Mouse (Mus musculus) urinary bladder, adult 2 months (tissue): Measurements from ENCODE around the gene Ftl1. TPM values are rescaled to one million over a fixed set of nuclear protein-coding genes. Genes with fewer than 3 reads are reported as not detected.
"Not testable (repeated sequence)": the region's sequence is repeated elsewhere in the genome, so short reads cannot be mapped to it uniquely, and the experiment has no call there.

ENCODE experiments used
- DNase-seq: peaks from one replicate; pipeline ENCODE4 v3.0.0; 2022; ENCODE audit warnings: low spot score
- polyA plus RNA-seq: library from polyadenylated mRNA; depleted of rRNA; stranded (reverse); fragments of >200 nt; gene quantifications from 2 replicates; pipeline ENCODE4 v1.2.3, GENCODE M21; 2012

Ftl1 gene
- polyA plus RNA-seq, 1 experiment, result 2,293 TPM

DNA sequence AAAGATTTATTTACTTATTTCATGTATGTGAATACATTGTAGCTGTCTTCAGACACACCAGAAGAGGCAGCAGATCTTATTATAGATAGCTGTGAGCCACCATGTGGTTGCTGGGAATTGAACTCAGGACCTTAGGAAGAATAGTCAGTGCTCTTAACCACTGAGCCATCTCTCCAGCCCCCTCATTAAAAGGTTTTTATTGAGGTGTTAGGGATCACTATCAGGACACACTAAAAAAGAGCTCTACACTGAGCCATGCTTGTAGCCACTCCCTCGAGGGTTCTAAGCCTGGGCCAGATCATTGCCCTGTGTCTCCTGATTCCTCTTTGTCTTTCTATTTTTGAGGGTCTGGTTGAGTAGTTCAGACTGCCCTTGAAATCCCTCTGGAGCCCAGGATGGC is 16.8 kb upstream of the Ftl1 start:
- no peak for DNase-seq

DNA sequence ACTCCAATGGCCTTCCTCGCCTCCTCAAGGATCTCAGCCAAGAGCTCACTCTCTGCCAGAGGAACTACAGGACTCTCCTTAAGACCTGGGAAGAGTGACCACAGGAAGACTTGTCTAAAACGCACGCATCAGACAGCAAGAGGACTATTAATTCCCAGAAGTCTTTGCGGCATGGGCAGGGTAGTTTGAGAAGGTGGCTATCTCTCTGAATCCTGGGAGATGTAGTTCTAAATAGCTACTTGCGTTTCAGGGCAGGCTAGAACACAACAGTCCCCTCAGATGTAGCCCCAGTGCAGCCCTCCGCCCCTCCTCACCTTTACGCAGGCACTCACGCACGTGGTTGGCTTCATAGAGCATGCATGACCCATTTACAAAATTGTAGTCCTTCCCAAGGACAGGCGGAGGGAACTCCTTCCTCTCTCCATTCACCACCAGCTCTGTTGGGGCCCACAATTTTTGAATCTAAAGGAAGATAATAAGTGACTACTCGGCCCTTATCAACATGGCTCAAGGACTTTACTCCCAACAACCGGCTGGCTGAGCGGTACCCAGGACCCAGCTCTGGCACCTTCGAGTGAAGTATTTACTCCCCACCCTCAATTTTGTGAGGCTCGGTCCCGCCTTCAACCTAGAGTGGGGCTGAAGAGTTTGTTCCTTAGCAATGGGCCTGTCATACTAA is 15.7 kb upstream of the Ftl1 start:
- DNase-seq, result no peak

- no peak for DNase-seq
These were observed 11.2 kb upstream of the Ftl1 start for GRCm38 (mm10) chr7:45470869-45471268.

DNA sequence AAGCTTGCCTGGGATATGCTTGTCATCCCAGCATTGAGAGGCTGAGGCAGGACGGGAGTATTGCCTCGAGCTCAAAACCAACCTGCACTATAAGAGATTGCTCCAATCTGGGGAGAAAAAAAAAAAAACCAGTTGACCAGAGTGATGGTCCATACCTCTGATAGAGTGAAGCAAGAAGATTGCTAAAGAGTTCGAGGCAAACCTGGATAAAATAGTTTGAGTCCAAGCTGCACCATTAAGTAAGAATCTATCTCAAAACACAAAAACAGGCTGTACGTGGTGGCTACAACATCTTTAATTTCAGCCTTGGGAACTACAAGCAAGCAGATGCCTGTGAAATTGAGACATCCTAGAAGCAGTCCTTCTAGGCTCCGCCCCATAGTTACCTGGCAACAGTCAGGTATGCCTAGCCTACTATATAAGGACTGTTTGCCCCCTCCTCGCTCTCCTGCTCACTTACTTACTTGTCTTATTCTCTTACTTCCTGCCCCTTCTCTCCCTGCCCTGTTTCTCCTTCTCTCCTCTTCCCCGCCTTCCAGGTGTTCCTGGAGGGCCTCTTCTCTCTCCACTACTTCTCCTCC is 7.5 kb upstream of the Ftl1 start:
- DNase-seq, result no peak

GRCm38 (mm10) chr7:45466283-45467089 is 6.8 kb upstream of the Ftl1 start, which contains the start of gene Bax:
Gene Bax, minus strand, starts transcription at chr7:45466898.
- peak; percentile 89 for DNase-seq

DNA sequence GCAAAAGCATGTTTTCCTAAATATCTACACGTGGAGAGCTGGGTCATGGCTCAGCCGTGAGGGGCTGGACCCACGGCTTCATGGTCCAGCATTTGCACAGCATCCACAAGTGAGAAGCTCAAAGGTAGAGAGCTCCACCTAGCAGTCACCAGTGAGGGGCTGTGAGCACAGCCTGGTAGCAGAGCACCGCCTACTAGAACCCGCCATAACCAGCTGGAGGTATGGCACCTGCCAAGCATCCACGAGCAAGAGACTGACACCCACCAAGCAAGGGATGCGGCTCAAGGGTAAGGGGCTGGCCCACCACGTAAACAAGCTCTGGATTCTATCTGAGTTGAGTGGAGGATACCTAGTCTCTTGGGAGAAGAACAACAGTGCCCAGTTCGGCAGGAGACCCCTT is 5.9 kb upstream of the Ftl1 start:
- no peak for DNase-seq

- no peak for DNase-seq
These were observed 5.4 kb upstream of the Ftl1 start for GRCm38 (mm10) chr7:45465112-45465511.

DNA sequence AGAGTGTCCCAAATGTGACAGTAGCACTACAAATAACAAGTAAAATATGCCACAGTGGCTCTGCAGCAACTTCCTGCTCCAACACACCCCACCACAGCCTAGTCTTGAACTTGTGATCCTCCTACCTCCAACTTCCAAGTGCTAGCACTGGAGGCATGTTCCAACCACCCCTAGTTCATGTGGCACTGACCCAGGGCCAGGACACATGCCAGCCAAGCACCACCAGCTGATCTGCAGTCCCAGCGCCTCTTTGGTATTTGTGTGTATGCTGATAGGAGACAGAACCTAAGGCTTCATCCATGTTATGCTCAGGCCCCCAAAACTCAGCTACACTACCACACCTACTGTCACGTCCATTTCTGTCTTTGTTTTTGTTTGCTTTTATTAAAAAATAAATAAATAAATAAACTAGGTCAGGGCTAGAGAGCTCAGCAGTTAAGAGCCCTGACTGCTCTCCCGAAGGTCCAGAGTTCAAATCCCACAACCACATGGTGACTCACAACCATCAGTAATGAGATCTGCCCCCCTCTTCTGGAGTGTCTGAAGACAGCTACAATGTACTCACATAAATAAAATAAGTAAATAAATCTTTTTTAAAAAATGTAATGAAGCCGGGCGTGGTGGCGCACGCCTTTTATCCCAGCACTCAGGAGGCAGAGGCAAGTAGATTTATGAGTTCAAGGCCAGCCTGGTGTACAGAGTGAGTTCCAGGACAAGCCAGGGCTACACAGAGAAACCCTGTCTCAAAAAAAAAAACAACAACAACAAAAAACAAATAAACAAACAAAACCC is 4.5 kb upstream of the Ftl1 start:
- DNase-seq, result no peak

DNA sequence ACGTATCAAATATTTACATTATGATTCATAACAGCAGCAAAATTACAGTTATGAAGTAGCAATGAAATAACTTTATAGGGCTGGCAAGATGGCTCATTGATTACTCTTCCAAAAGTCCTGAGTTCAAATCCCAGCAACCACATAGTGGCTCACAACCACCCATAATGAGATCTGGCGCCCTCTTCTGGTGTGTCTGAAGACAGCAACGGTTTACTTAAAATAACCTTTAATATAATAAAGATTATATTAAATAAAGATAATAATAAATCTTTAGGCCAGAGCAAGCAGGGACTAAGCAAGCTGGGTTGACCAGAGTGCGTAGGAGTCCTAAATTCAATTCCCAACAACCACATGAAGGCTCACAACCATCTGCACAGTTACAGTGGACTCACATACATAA is 3.2 kb upstream of the Ftl1 start:
- not testable (repeated sequence) for DNase-seq

GRCm38 (mm10) chr7:45462325-45462724 is 2.6 kb upstream of the Ftl1 start:
- no peak for DNase-seq

DNA sequence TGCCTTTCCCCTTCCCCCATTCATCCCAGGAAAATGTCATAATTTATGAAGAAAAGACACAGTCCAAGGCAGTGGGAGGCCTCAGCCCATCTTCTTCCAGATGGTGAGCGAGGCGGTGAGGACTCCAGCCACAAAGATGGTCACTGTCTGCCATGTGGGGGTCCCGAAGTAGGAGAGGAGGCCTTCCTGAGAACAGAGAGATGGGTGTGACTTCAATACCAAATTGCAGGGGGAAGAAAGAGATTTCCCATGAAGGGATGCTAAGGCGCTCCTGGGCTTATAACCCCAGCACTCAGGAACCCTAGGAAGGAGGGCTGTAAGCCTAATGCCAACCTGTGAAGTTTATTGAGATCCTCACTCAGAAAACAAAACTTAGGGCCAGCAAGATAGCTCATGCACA is 2.1 kb upstream of the Ftl1 start:
- DNase-seq, result no peak

- no peak for DNase-seq
These were observed 1.6 kb upstream of the Ftl1 start for GRCm38 (mm10) chr7:45461326-45461725.

DNA sequence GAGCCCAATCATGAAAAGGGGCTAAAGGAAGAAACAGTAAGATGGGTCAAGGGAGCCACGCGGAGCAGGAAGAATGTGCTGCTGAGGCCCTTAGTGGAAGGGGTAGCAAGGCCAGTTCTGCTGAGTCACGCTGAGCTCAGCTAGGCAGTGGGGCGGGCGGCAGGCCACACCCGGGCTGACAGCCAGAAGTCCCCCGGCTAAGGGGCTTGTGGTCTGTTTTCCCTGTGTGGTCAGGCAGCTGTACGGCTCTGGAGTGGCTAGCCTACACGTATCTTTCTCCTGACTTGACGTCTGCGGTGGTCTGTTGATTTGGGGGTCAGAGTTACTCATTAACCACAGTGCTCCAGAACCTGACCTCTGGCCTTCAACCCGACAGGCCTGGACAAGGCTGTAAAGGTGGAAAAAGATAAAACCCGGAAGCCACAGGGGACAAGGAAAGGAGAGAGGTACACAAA is 1.2 kb upstream of the Ftl1 start:
- DNase-seq, result peak; percentile 70

- no peak for DNase-seq
These were observed 693 bp upstream of the Ftl1 start for GRCm38 (mm10) chr7:45460377-45460776.

DNA sequence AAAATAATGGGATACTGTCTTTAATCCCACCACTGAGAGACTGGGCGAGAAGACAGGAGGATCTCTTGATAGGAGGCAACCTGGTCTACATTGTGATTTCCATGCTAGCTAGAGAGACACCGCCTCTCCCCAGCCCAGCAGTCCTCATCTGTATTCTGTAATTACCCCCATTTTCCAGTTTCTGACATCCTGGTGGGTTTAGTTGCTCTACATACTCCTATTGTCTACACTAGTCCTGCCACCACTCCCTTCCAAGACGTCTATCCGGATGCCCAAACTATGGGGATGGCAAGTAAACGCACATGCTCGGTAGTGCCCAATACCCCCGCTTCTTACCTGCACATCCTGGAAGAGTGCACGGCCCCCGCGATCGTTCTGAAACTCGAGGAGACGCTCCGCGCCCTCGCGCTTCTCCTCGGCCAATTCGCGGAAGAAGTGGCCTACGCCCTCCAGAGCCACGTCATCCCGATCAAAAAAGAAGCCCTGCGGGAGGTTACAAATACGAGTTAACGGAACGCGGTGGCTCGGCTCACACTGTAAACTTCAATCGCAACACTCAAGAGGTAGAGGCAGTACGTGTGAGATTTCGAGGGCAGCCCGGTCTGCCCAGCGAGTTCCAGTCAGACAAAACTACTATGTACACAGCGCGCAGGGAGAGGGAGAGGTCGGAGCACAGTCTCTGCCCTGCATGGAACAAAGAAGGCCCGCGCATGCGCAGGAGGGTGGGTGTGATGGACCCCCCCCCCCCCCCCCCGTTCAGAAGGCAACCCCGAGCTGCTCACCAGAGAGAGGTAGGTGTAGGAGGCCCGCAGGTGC is 728 bp downstream of the Ftl1 start:
- peak; percentile 69 for DNase-seq

GRCm38 (mm10) chr7:45457204-45458060 is 2.3 kb downstream of the Ftl1 start:
- DNase-seq, result no peak

DNA sequence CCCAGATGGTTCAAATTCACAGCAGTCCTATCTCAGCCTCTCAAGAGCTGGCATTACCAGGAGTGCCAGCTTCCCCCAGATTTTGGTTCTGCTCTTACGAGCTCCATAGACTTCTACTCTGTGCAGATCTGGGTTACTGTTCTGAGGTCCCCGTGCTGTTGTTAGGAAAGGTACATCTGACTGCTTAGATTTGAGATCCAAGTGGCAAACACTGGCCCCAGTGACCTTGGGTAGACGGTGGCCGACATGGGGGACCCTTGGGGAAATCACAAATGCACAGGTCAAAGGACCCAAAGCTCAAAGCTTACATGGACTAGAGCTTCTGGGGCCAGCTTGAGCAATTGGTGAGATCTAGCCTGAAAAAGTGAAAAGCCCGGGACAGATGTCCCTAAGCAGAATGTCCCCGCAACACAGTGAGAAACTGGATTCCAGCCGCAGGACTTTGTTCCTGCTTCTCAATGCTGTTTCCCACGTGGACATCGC is 2.9 kb downstream of the Ftl1 start:
- no peak for DNase-seq

- DNase-seq, result no peak
These were observed 3.6 kb downstream of the Ftl1 start for GRCm38 (mm10) chr7:45455932-45456696.

DNA sequence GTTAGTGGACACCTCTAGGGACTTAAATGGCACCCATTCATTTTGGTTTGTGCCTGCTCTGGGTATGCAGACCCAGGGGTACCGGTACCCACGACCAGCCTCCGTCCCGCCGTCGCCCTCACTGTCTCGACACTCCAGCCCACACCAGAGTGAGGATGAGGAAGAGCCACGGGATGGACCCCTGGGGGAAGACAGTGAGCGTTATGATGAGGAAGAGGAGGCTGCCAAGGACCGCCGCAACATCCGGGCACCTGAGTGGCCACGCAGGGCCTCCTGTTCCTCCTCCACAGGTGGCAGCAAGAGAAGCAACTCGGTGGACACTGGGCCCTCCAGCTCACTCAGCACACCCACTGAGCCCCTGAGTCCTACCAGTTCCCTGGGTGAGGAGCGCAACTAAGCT is 4.7 kb downstream of the Ftl1 start:
- no peak for DNase-seq
